Comparison of ENCODE assay signal across 1 mouse cellular context in the genomic region with DNA sequence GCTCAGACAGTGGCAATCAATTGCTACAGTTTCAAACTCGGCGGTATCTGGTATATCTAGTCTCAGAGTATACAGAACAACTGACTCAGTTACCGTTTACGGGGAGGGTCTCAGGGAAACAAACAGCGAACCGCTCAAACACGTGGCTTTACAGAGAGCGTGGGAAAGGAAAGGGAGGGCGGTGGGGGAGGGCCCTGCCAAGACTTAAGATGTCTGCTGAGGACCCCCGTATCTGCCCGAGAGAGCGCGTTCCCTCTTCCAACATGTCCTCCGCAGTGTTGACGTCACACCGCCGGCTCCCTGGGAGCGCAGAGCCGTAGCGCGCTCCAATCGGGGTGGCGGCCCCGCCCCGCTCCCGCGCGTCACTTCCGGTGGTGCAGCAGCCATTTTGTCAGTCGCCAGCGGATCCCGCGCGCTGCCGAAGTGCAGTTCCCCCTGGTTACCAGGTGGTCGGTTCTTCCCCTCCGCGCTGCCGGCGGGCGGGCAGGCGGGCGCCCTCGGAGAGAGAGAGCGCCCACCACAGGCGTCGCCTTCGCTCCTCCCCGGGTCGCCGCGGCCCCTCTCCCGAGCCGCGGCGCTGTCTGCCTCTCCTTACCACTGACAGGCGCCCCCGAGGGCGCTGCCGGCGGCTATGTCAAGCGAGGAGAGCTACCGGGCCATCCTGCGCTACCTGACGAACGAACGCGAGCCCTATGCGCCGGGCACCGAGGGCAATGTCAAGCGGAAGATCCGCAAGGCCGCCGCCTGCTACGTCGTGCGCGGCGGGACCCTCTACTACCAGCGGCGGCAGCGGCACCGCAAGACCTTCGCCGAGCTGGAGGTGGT.
TF ChIP-seq lines count a peak whose summit lies in the region.

A gene (plus strand): TSS at position 453 of the 825 bp plus-strand sequence.

TF ChIP-seq in MEL, 35 proteins besides CTCF, POLR2A, EP300 and RAD21 (continued from another document):
- no peak; the same call in none of the 2 replicates for TF ChIP-seq SMC3 (IDR thresholded peaks at IDR 0.05; ENCODE audit: low read depth, low read length)
- TF ChIP-seq POLR2AphosphoS2 (IDR thresholded peaks at IDR 0.05; ENCODE audit: low read length): peak; percentile 93
- TF ChIP-seq CHD2 (IDR thresholded peaks at IDR 0.05; ENCODE audit: low read length): peak; percentile 64
- peak; percentile 100 for TF ChIP-seq MXI1 (IDR thresholded peaks at IDR 0.05; ENCODE audit: low read depth, low read length)
- no peak for TF ChIP-seq ZC3H11A (IDR thresholded peaks at IDR 0.05; ENCODE audit: low read depth, low read length)
- TF ChIP-seq SIN3A (IDR thresholded peaks at IDR 0.05; ENCODE audit: low read length): peak; percentile 97
- TF ChIP-seq TCF12 (IDR thresholded peaks at IDR 0.05; ENCODE audit: low read depth, low read length): 0 out of 2 replicates have a peak, but pooled peaks have one; percentile 30
- TF ChIP-seq MAZ (IDR thresholded peaks at IDR 0.05; ENCODE audit: low read depth, low read length): peak; percentile 91
- peak; percentile 99 for TF ChIP-seq MYC (IDR thresholded peaks at IDR 0.05; ENCODE audit: low read depth, low read length)
- peak; percentile 78 for TF ChIP-seq NELFE (IDR thresholded peaks at IDR 0.05; ENCODE audit: low read depth, low read length)
- 0 out of 2 replicates have a peak, but pooled peaks have one; percentile 35 for TF ChIP-seq BHLHE40 (IDR thresholded peaks at IDR 0.05; ENCODE audit: borderline replicate concordance, low read depth, low read length)
- TF ChIP-seq UBTF (IDR thresholded peaks at IDR 0.05; ENCODE audit: borderline replicate concordance, insufficient read depth, low read depth, low read length): no peak
- TF ChIP-seq POLR2AphosphoS5 (IDR thresholded peaks at IDR 0.05; ENCODE audit: borderline replicate concordance, low read depth, low read length): peak; percentile 53; the same call in 1 of the 2 replicates
- peak; percentile 95 for TF ChIP-seq HCFC1 (IDR thresholded peaks at IDR 0.05; ENCODE audit: low read depth, low read length)
- no peak for TF ChIP-seq JUND (IDR thresholded peaks at IDR 0.05; ENCODE audit: low read depth, low read length)
- TF ChIP-seq CHD1 (IDR thresholded peaks at IDR 0.05; ENCODE audit: low read depth, low read length): no peak; the same call in 1 of the 2 replicates
